Mouse (Mus musculus) hindbrain, embryonic 13.5 days (tissue): ENCODE measurements around the gene Cela2a. TPM values are rescaled to one million over a fixed set of nuclear protein-coding genes. Genes with fewer than 3 reads are reported as not detected.
A peak's percentile ranks its signal among the peaks of the same experiment; 100 is the strongest.

Source experiments
- ATAC-seq: fragments of 200-750 bp; cut with Nextera tagmentation; 2 replicates; pipeline ENCODE4 v1.8.0; 2017; ENCODE audit warnings: moderate TSS enrichment; ENCODE audit not compliant: low FRiP score
- H3K27ac ChIP-seq: fragments of 300-500 bp; sonication (generic); 2 replicates; pipeline ENCODE4 v1.5.1; 2015; ENCODE audit warnings: inconsistent platforms, mild to moderate bottlenecking, moderate library complexity
- H3K27me3 ChIP-seq: fragments of 300-500 bp; sonication (generic); 2 replicates; pipeline ENCODE4 v1.6.1; 2015; ENCODE audit warnings: mild to moderate bottlenecking, inconsistent platforms
- H3K36me3 ChIP-seq: fragments of 300-500 bp; sonication (generic); 2 replicates; pipeline ENCODE4 v1.6.1; 2015; ENCODE audit warnings: mild to moderate bottlenecking, inconsistent platforms
- H3K4me1 ChIP-seq: fragments of 300-500 bp; sonication (generic); replicated peaks from 2 replicates; pipeline ENCODE4 v1.6.1; 2015; ENCODE audit warnings: inconsistent platforms
- H3K4me2 ChIP-seq: fragments of 300-500 bp; sonication (generic); 2 replicates; pipeline ENCODE4 v1.6.1; 2015; ENCODE audit warnings: inconsistent platforms, mild to moderate bottlenecking, moderate library complexity
- H3K4me3 ChIP-seq: fragments of 300-500 bp; sonication (generic); 2 replicates; pipeline ENCODE4 v1.5.1; 2015; ENCODE audit warnings: mild to moderate bottlenecking, inconsistent platforms
- H3K9ac ChIP-seq: fragments of 300-500 bp; sonication (generic); 2 replicates; pipeline ENCODE4 v1.6.1; 2015; ENCODE audit warnings: mild to moderate bottlenecking, inconsistent platforms
- H3K9me3 ChIP-seq: fragments of 300-500 bp; sonication (generic); 2 replicates; pipeline ENCODE4 v1.6.1; 2016; ENCODE audit warnings: inconsistent platforms
- WGBS: fragments of 180-500 bp; shearing (Covaris S2); methylation state at CpG from one replicate; pipeline ENCODE4 v1.1.7; 2015; 5-methylcytosine and 5-hydroxymethylcytosine counted together
- polyA plus RNA-seq: library from polyadenylated mRNA; unstranded; fragments of >200 nt; fragmentation: Nextera tagmentation; extraction: Ambion mirVana; gene quantifications from 2 replicates; pipeline ENCODE4 v1.2.1, GENCODE M21; 2015

Gene Cela2a
- polyA plus RNA-seq, 1 experiment from 2014 or later, result not detected

DNA sequence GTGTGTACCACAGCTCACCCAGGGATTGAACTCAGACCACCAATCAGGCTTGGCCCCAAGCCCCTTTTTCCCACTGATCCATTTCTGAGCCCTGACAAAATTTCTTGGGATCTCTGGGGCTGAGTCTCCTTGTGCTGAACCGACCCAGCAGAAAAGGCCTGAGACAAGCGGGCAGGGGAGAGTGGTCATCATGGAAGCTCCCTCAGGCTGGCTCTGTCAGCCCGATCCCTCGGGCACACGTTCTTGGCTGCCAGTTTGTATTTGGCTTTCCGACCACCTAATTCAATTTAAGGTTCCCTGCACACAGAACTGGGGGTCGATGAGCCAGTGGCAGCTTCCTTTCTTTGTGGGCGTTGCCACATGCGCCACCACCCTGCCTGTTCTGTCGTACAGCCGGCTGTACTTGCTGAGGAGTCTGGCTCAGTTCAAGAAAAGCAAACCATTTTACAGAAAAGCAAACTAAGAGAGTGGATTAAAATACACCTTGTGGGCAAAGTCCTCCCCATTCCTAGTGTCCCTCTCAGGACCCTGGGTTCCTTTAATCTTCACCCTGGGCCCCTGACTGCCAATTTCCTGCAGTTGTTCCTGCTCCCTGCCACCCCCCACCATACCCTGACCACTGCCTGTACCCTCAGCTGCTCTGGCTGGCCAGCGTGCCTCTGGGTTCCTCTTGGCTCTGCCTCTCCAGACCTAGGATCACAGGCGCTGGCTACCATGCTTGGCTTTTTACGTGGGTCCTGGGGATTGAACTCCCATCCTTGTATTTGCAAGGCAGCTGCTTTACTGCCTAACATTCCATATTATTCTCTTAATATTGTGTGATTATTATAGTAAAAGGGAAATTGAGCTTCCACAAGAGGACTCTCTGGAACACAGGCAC lies 8.9 kb downstream of the Cela2a start:
- no peak overlapping the region for H3K9ac ChIP-seq
- H3K4me3 ChIP-seq, result no peak overlapping the region
- H3K4me2 ChIP-seq, result no peak overlapping the region
- WGBS, result 61% methylated on average over 14 of the region's 14 CpGs
- H3K27me3 ChIP-seq, result no peaks in the 10 kb centered on the region
- H3K27ac ChIP-seq, result no peak overlapping the region
- peaks cover 9% of the 10 kb centered on the region for H3K4me1 ChIP-seq
- no peak for ATAC-seq
- peaks cover 37% of the 10 kb centered on the region for H3K36me3 ChIP-seq
- H3K9me3 ChIP-seq, result no peaks in the 10 kb centered on the region

- H3K9me3 ChIP-seq, result no peaks in the 10 kb centered on the region
- ATAC-seq, result no peak
- no peak overlapping the region for H3K4me2 ChIP-seq
- H3K4me3 ChIP-seq, result no peak overlapping the region
- no peak overlapping the region for H3K9ac ChIP-seq
- H3K27ac ChIP-seq, result peak overlapping the region; percentile 69
- 76% methylated on average over 7 of the region's 7 CpGs for WGBS
- peaks cover 45% of the 10 kb centered on the region for H3K36me3 ChIP-seq
- H3K4me1 ChIP-seq, result peaks cover 9% of the 10 kb centered on the region
- no peaks in the 10 kb centered on the region for H3K27me3 ChIP-seq
These were observed 9.7 kb downstream of the Cela2a start for GRCm38 (mm10) chr4:141816267-141816666.

GRCm38 (mm10) chr4:141811375-141811774 lies 14.6 kb downstream of the Cela2a start:
- H3K4me2 ChIP-seq, result no peak overlapping the region
- no peak overlapping the region for H3K27ac ChIP-seq
- peaks cover 5% of the 10 kb centered on the region for H3K4me1 ChIP-seq
- H3K9me3 ChIP-seq, result no peaks in the 10 kb centered on the region
- H3K9ac ChIP-seq, result no peak overlapping the region
- 96% methylated on average over 7 of the region's 7 CpGs for WGBS
- ATAC-seq, result no peak
- H3K27me3 ChIP-seq, result no peaks in the 10 kb centered on the region
- peaks cover 92% of the 10 kb centered on the region for H3K36me3 ChIP-seq
- no peak overlapping the region for H3K4me3 ChIP-seq

- Histone ChIP-seq H3K36me3 (peaks cover 96% of the 10 kb centered on the region), H3K9me3 (no peaks in the 10 kb centered on the region), H3K27ac (no peak overlapping the region), H3K4me3 (no peak overlapping the region), H3K27me3 (no peaks in the 10 kb centered on the region), H3K9ac (no peak overlapping the region), H3K4me1 (peaks cover under 1% of the 10 kb centered on the region), H3K4me2 (no peak overlapping the region)
- 97% methylated on average over 2 of the region's 2 CpGs for WGBS
- no peak for ATAC-seq
These were observed 15.0 kb downstream of the Cela2a start for GRCm38 (mm10) chr4:141810975-141811374.

DNA sequence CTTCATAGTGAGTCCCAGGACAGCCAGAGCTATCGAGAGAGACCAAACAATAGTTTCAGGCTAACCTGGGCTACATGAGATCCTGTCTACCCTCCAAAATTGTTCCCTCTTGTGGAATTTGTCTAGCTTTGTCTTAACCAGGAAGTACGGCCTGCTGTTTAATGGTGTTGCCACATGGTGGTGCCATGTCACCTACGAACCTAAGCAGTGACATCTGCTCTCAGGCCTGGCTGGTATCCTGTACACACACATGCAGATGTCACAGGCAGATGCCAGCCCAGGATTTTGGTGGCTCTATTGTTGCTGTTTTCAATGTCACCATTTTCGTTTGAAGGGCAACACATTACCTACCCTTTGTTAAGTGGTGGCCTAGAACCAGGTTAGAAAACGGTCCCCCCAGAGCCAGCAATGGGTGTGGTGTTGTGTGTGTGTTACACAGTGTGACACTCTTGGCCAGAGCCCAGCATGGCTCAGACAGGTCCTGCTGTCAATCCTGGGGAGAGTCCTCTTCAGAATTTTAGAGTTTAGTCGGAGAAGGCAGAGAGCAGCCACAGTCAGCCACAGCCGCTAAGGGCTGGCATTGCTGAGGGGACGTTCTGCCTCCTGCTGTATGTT lies 16.0 kb downstream of the Cela2a start:
- no peak overlapping the region for H3K4me2 ChIP-seq
- H3K36me3 ChIP-seq, result peaks cover 98% of the 10 kb centered on the region
- no peaks in the 10 kb centered on the region for H3K27me3 ChIP-seq
- no peak for ATAC-seq
- no peaks in the 10 kb centered on the region for H3K4me1 ChIP-seq
- no peak overlapping the region; the same call in 1 of the 2 replicates for H3K27ac ChIP-seq
- no peak overlapping the region for H3K9ac ChIP-seq
- 81% methylated on average over 8 of the region's 8 CpGs for whole genome bisulfite sequencing
- no peaks in the 10 kb centered on the region for H3K9me3 ChIP-seq
- no peak overlapping the region for H3K4me3 ChIP-seq

- H3K36me3 ChIP-seq, result peaks cover 81% of the 10 kb centered on the region
- no peak overlapping the region for H3K27ac ChIP-seq
- H3K27me3 ChIP-seq, result no peaks in the 10 kb centered on the region
- H3K9me3 ChIP-seq, result no peaks in the 10 kb centered on the region
- WGBS, result 97% methylated on average over 8 of the region's 8 CpGs
- no peak overlapping the region for H3K9ac ChIP-seq
- no peaks in the 10 kb centered on the region for H3K4me1 ChIP-seq
- H3K4me3 ChIP-seq, result no peak overlapping the region
- ATAC-seq, result no peak
- no peak overlapping the region for H3K4me2 ChIP-seq
These were observed 20.1 kb downstream of the Cela2a start for GRCm38 (mm10) chr4:141805886-141806285.

DNA sequence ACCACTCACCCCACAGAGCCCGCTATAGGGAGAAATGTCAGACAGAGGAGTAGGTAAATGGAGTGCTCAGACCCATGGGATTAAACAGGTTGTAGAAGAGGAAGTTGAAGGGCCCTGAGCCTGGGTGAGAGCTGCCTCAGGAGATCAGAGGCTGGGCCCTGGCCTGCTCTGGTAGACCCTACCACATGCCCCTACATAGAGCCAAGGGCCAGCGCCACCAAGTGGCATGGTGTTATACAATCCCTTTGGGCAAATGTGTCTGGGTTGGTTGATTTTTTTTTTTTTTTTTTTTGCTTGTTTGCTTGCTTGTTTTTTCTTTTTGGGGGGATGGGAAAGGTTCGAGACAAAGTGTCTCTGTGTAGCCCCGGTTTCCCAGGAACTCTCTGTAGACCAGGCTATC lies 21.9 kb downstream of the Cela2a start:
- H3K4me2 ChIP-seq, result no peak overlapping the region
- no peak overlapping the region for H3K9ac ChIP-seq
- 91% methylated on average over 4 of the region's 4 CpGs for WGBS
- ATAC-seq, result no peak
- H3K4me1 ChIP-seq, result no peaks in the 10 kb centered on the region
- no peaks in the 10 kb centered on the region for H3K9me3 ChIP-seq
- no peak overlapping the region for H3K27ac ChIP-seq
- H3K27me3 ChIP-seq, result no peaks in the 10 kb centered on the region
- H3K36me3 ChIP-seq, result peaks cover 65% of the 10 kb centered on the region
- H3K4me3 ChIP-seq, result no peak overlapping the region

DNA sequence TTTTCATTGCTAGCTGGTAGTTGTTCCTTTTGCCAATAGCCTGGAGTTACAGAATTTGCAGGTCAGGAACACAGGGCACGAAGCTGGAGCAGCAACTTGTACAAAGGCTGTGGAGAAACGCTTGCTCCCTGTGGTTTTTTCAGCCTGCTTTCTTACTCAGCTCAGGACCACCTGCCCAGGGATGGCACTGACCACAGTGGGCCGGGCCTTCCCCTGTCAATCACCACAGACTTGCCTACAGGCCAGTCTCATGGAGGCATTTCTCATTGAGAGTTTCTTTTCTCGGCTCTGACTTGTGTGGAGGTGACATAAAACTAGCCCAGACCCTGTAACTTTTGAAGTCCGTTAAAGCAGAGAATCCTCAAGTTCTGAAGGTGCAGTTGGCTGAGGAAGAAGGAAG lies 28.4 kb downstream of the Cela2a start:
- peaks cover 22% of the 10 kb centered on the region for H3K36me3 ChIP-seq
- 95% methylated on average over 5 of the region's 5 CpGs for WGBS
- no peak overlapping the region for H3K9ac ChIP-seq
- no peak overlapping the region for H3K4me2 ChIP-seq
- H3K27ac ChIP-seq, result no peak overlapping the region
- ATAC-seq, result no peak
- no peaks in the 10 kb centered on the region for H3K9me3 ChIP-seq
- no peak overlapping the region for H3K4me3 ChIP-seq
- no peaks in the 10 kb centered on the region for H3K27me3 ChIP-seq
- peaks cover 25% of the 10 kb centered on the region for H3K4me1 ChIP-seq

DNA sequence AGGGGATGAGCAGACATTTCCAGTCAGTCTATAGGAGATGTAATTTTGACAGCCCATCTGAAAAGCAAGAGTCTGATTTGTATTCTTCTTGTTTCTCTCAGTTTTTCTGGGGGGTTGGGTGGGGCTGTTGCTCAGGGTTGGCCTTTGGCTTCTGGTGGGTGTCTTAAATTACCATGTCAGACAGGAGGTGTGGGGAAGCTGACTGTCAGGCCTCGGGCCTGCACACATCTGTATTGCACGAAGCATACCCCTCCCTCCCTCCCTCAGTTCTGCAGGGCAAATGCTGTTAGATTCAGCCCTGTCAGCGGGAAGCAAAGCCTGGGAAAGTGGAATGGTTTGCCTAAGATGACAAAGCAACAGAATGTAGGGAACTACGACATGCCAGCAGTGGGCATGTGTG lies 29.0 kb downstream of the Cela2a start:
- Histone ChIP-seq H3K9ac (no peak overlapping the region), H3K27me3 (no peaks in the 10 kb centered on the region), H3K4me2 (no peak overlapping the region), H3K4me3 (no peak overlapping the region), H3K36me3 (peaks cover 22% of the 10 kb centered on the region), H3K4me1 (peaks cover 25% of the 10 kb centered on the region), H3K9me3 (no peaks in the 10 kb centered on the region), H3K27ac (no peak overlapping the region)
- no peak for ATAC-seq
- WGBS, result 89% methylated on average over 4 of the region's 4 CpGs

GRCm38 (mm10) chr4:141796356-141796755 lies 29.6 kb downstream of the Cela2a start:
- ATAC-seq, result no peak
- peaks cover 25% of the 10 kb centered on the region for H3K4me1 ChIP-seq
- no peaks in the 10 kb centered on the region for H3K27me3 ChIP-seq
- no peak overlapping the region for H3K4me2 ChIP-seq
- WGBS, result 94% methylated on average over 7 of the region's 7 CpGs
- H3K9ac ChIP-seq, result no peak overlapping the region
- peaks cover 22% of the 10 kb centered on the region for H3K36me3 ChIP-seq
- H3K27ac ChIP-seq, result no peak overlapping the region
- H3K9me3 ChIP-seq, result no peaks in the 10 kb centered on the region
- no peak overlapping the region for H3K4me3 ChIP-seq

DNA sequence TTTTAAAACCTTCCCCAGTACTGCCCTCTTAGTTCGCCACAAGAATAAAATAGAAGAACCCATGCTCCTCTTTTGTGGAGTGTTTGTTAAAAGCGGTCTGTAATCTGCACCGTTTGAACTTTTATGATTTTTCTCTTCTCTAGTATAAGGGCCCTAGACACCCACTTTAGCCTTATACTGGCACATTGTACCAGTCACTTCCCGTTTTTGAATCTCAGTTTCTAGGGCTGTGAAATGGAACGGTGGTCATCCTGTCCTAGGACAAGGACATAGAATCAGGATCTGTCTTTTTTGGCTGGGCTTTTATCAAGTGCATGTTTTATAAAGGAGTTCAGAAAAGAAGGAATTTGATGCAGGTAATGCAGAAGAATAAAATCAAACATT lies 31.8 kb downstream of the Cela2a start:
- no peak for ATAC-seq
- peak overlapping the region; percentile 54 for H3K4me2 ChIP-seq
- H3K4me1 ChIP-seq, result peaks cover 35% of the 10 kb centered on the region
- peak overlapping the region; percentile 65 for H3K4me3 ChIP-seq
- H3K9ac ChIP-seq, result peak overlapping the region; percentile 76
- H3K27me3 ChIP-seq, result no peaks in the 10 kb centered on the region
- peaks cover 22% of the 10 kb centered on the region for H3K36me3 ChIP-seq
- WGBS, result 25% methylated on average over 5 of the region's 5 CpGs
- no peaks in the 10 kb centered on the region for H3K9me3 ChIP-seq
- peak overlapping the region; percentile 94 for H3K27ac ChIP-seq

DNA sequence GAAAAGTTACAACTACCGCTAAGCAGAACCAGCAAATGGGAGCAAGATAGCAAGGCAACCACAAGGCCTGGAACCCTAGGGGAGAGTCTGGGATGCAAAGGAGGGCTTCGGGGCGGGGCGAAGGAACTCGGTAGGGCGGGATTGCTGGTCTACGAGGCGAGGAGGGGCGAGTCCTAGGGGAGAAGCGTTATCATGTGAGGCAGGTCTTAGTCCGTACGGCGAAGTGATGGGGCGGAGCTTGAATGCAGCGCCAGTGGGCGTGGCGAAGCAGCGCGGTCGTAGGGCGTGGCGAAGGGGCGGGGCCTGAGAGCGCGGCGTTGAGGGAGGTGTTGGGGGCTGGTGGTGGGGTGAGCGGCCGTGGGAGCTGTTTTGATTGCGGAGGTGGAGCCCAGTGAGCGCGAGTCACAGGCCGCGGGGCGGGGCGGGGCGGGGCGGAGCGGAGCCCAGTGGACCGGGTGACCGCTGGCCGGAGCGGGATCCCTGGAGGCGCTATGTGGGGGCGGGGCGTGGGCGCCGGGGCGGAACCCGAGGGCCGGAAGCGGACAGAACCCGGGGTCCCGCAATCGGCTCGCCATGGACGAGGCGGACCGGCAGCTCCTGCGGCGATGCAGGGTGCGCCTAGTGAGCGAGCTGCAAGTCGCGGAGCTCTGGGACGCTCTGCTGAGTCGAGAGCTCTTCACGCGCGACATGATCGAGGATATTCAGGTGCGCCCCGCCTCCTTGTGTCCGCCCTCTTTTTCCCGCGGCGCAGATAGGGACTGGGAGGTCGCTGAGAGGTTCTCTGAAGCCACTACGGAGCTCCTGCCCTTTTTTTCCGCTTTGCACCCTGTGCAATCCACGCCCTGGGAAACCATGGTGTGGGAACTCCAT lies 32.4 kb downstream of the Cela2a start, which contains the start of gene Casp9:
Gene Casp9 (plus strand): TSS at position 331 of the 870 bp plus-strand sequence.
- Histone ChIP-seq H3K4me2 (peak within 1 kb of the TSS; percentile 54), H3K27me3 (no peaks in the 10 kb centered on the region), H3K4me3 (peak within 1 kb of the TSS; percentile 65), H3K4me1 (peaks cover 35% of the 10 kb centered on the region), H3K9me3 (no peaks in the 10 kb centered on the region), H3K36me3 (peaks cover 20% of the 10 kb centered on the region), H3K27ac (peak within 1 kb of the TSS; percentile 94), H3K9ac (peak within 1 kb of the TSS; percentile 76)
- WGBS, result under 1% methylated on average over 71 of the region's 80 CpGs
- ATAC-seq, result peak; percentile 60
